Mouse (Mus musculus): ENCODE measurements around the gene Dgki. TPM values are rescaled to one million over a fixed set of nuclear protein-coding genes. Genes with fewer than 3 reads are reported as not detected.
A peak's percentile ranks its signal among the peaks of the same experiment; 100 is the strongest.

Dgki gene
- total and polyA plus RNA-seq, 2 experiments from 2014 or later = 4.5 to 20.1 TPM

DNA sequence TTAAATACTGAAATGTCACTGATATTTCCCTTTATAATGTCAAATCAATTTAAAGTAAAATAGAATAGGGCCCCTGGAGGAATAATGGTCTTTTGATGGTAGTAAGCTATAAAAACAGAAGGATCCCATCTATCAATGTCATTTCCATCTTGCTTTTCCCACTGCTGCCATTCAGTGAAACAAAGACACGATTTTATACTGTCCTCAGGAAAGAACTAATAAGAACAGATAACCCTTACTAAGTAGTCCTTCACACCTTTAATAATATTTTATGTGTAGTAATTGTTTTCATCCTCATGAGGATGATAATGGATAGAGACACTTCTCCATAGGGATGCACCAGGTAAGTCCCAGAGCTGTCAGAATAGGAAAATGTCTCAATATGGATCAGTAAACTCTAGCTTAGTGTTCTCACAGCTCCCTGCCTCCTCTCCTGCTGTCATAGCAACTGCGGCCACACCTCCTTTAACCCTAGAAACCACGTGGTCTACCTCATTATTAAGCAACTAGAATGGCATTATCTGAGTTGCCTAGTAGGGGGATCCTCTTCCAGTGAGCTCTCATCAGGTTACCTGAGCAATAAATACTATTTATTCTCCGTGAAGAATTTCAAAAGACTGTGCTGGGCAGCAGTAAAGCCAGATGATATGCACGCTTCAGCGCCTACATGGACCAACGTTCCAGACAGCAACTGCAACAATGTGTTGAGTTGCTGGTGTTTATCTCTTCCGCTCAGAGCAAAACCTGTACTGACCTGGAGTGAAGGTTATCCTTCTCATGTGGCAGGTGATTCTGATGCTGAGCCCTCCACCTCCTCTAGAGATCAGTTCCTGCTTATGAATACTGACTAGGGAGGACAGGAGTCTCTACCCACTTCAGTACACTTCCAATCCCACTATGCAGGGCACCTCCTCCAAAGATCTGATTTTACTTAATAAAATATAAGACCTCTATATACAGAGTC lies 210.6 kb downstream of the Dgki start:
- 0 out of 2 replicates have a peak, but pooled peaks cover 4% of the 10 kb centered on the region for H3K4me1 ChIP-seq (ENCODE audit: insufficient read depth, low read length)
- H3K27me3 ChIP-seq (ENCODE audit: insufficient read depth, low read length) = no peaks in the 10 kb centered on the region
- no peak overlapping the region for H3K4me3 ChIP-seq (ENCODE audit: low read length)
- H3K4me2 ChIP-seq (ENCODE audit: low read depth, low read length) = no peak overlapping the region
- no peak overlapping the region for H3K27ac ChIP-seq
- no peaks in the 10 kb centered on the region for H3K9me3 ChIP-seq (ENCODE audit: low read length)
- TF ChIP-seq CTCF (IDR thresholded peaks at IDR 0.05; ENCODE audit: low read depth) = no peak
- no peaks in the 10 kb centered on the region for H3K36me3 ChIP-seq (ENCODE audit: insufficient read depth, low read length)
- DNase-seq (ENCODE audit: low spot score) (peak; percentile 38), ATAC-seq (peak; percentile 78)
- WGBS = 43% methylated on average over 8 of the region's 8 CpGs
- H3K9ac ChIP-seq (replicated peaks; ENCODE audit: low read length) = no peak overlapping the region

DNA sequence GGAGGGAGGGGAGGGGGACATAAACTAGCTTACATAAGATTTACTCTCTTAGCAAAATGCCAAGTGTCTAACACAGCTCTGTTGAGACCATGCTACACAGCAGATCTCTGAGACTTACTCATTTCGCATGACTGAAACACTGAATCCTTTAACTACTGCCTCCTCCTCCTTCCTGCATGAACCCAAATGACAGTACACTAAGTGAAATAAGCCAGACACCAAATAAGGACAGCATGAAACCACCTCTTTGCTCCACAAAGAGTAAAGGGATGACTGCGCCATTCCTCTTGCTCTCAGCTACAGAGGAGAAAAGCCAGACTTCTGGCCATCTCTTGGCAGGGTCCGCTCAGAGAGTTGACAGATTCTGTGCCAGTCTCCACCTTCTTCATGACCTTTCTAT lies 217.0 kb downstream of the Dgki start:
- WGBS = 89% methylated on average over 3 of the region's 3 CpGs
- H3K36me3 ChIP-seq (ENCODE audit: insufficient read depth, low read length) = no peaks in the 10 kb centered on the region
- TF ChIP-seq CTCF (IDR thresholded peaks at IDR 0.05; ENCODE audit: low read depth) = no peak

DNA sequence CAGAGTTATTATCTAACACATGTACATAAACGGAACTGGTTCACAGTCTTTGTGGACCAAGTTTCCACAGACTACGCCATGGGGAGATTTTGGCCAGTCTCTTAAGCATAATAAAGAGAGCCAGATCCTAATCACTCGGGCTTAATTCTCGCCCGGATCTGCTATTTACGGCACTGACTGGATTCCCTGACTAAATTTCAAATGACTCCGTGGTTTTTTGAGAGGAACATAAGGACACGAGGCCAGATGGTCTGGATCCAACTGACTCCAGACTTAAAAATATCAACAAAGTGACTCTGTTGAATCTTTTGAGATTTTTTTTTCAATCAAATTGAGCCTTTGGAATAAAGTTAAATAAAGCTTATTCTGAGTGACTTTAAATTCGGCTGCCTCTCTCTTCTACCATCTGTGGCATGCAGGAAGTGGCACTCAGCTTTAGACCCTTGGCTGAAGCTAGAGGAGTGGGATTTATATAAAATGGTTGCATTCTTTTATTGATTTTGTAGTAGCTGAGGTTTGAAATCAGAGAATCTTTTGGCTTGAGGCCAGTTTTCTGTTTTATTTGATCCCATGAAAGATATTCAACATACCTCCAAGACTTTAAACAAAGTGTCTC lies 227.5 kb downstream of the Dgki start:
- 48% methylated on average over 9 of the region's 9 CpGs for WGBS
- H3K27ac ChIP-seq = no peak overlapping the region
- H3K36me3 ChIP-seq (ENCODE audit: insufficient read depth, low read length) = no peaks in the 10 kb centered on the region
- ATAC-seq = no peak
- H3K4me1 ChIP-seq (ENCODE audit: insufficient read depth, low read length) = peaks cover 2% of the 10 kb centered on the region; the same call in 1 of the 2 replicates
- H3K9me3 ChIP-seq (ENCODE audit: low read length) = no peaks in the 10 kb centered on the region
- H3K27me3 ChIP-seq (ENCODE audit: insufficient read depth, low read length) = no peaks in the 10 kb centered on the region
- DNase-seq (ENCODE audit: low spot score) = no peak
- no peak overlapping the region for H3K9ac ChIP-seq (replicated peaks; ENCODE audit: low read length)
- H3K4me3 ChIP-seq (ENCODE audit: low read length) = no peak overlapping the region
- no peak overlapping the region for H3K4me2 ChIP-seq (ENCODE audit: low read depth, low read length)
- TF ChIP-seq CTCF (IDR thresholded peaks at IDR 0.05; ENCODE audit: low read depth) = no peak

More for the DNA sequence above, 217.0 kb downstream of the Dgki start:
- no peaks in the 10 kb centered on the region for H3K27me3 ChIP-seq (ENCODE audit: insufficient read depth, low read length)
- no peak for ATAC-seq
- H3K27ac ChIP-seq = no peak overlapping the region
- no peak overlapping the region for H3K9ac ChIP-seq (replicated peaks; ENCODE audit: low read length)
- H3K4me2 ChIP-seq (ENCODE audit: low read depth, low read length) = no peak overlapping the region
- no peak overlapping the region for H3K4me3 ChIP-seq (ENCODE audit: low read length)
- H3K9me3 ChIP-seq (ENCODE audit: low read length) = no peaks in the 10 kb centered on the region
- H3K4me1 ChIP-seq (ENCODE audit: insufficient read depth, low read length) = no peaks in the 10 kb centered on the region
- DNase-seq (ENCODE audit: low spot score) = no peak

DNA sequence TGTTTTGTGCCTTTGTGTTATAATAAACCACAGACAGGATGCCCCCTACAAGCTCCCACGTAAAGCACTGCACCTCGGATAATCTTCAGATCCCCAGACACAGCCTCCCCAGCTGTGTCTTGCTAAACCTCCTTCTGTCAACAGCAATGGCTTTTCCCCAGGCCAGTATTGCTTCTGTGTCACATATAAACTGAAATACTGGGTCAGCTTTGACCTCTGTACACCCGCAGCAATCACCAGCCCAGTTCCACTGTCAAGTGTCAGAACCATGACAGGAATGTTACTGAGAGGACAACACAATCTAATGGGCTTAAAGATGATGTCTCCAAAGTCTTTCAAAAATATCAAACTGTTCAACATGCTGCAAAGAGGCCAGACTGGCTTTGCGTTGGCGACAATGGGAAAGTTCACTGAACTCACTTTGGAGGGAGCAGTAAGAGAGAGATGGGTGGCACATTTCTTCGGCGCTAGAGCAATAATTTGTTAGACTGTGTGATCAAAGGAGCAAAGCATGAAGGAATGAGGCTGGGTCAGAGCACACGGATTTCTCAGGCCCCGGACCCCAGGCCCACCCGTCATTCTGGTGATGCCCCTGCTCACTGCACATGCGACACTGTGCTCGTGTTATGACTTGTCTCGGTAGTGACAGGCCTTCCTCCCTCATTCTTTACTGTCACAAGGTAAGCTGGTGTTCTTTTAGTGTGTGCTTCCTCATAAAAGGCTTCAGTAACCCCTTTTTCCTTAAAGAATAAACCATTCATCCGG lies 230.0 kb downstream of the Dgki start:
- Histone ChIP-seq H3K9me3 (ENCODE audit: low read length) (no peaks in the 10 kb centered on the region), H3K27ac (no peak overlapping the region), H3K4me1 (ENCODE audit: insufficient read depth, low read length) (peaks cover 2% of the 10 kb centered on the region; the same call in 1 of the 2 replicates), H3K9ac (replicated peaks; ENCODE audit: low read length) (no peak overlapping the region), H3K36me3 (ENCODE audit: insufficient read depth, low read length) (no peaks in the 10 kb centered on the region), H3K4me3 (ENCODE audit: low read length) (no peak overlapping the region), H3K4me2 (ENCODE audit: low read depth, low read length) (no peak overlapping the region), H3K27me3 (ENCODE audit: insufficient read depth, low read length) (no peaks in the 10 kb centered on the region)
- DNase-seq (ENCODE audit: low spot score) = no peak
- ATAC-seq = no peak
- TF ChIP-seq CTCF (IDR thresholded peaks at IDR 0.05; ENCODE audit: low read depth) = no peak
- WGBS = 72% methylated on average over 14 of the region's 14 CpGs

DNA sequence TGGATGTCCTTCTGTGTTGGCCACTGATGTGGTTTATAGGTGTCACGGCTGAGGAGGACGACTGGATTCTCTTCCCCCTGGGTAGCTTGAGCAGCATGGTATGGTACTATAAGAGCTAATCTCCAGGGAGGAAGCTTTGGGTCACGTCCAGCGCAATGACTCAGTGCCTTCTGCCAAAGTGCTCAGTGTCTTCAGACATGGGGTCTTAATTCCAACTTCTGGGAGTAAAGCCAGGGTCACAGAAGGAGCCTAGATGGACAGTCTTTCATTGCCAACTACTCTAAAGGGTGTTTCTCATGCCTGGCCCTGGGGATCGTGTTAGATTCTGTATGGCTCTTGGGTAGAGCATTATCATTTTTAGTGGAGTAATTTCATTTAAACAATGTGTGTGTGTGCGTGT lies 231.2 kb downstream of the Dgki start:
- ATAC-seq (peak; percentile 75), DNase-seq (ENCODE audit: low spot score) (peak; percentile 84)
- Histone ChIP-seq H3K9me3 (ENCODE audit: low read length) (no peaks in the 10 kb centered on the region), H3K27me3 (ENCODE audit: insufficient read depth, low read length) (no peaks in the 10 kb centered on the region), H3K4me3 (ENCODE audit: low read length) (no peak overlapping the region), H3K4me2 (ENCODE audit: low read depth, low read length) (no peak overlapping the region), H3K9ac (replicated peaks; ENCODE audit: low read length) (no peak overlapping the region), H3K27ac (no peak overlapping the region), H3K36me3 (ENCODE audit: insufficient read depth, low read length) (no peaks in the 10 kb centered on the region), H3K4me1 (ENCODE audit: insufficient read depth, low read length) (peaks cover 2% of the 10 kb centered on the region; the same call in 1 of the 2 replicates)
- 67% methylated on average over 6 of the region's 6 CpGs for whole genome bisulfite sequencing
- TF ChIP-seq CTCF (IDR thresholded peaks at IDR 0.05; ENCODE audit: low read depth) = no peak

DNA sequence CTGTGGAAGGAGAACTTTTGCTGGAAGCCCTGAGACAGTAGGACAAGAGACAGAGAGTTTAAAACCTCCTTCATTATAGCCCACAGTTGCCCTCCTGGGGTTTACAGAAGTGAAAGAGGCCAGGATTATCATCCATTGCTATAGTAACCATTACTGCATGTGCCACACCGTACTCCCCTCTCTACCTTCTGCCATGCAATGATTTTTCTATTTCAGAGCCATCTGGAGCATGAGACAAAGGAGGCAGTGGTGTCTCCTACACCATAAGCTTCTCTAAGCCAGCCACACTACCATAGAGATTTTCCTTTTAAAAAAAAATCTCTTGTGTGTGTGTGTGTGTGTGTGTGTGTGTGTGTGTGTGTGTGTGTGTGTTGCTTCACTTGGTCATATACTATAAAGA lies 232.6 kb downstream of the Dgki start:
- Histone ChIP-seq H3K4me2 (ENCODE audit: low read depth, low read length) (no peak overlapping the region), H3K4me1 (ENCODE audit: insufficient read depth, low read length) (peaks cover 2% of the 10 kb centered on the region; the same call in 1 of the 2 replicates), H3K27ac (no peak overlapping the region), H3K9me3 (ENCODE audit: low read length) (no peaks in the 10 kb centered on the region), H3K9ac (replicated peaks; ENCODE audit: low read length) (no peak overlapping the region), H3K27me3 (ENCODE audit: insufficient read depth, low read length) (no peaks in the 10 kb centered on the region), H3K36me3 (ENCODE audit: insufficient read depth, low read length) (peaks cover 5% of the 10 kb centered on the region; the same call in 1 of the 2 replicates), H3K4me3 (ENCODE audit: low read length) (no peak overlapping the region)
- ATAC-seq (peak; percentile 46; the same call in 1 of the 2 replicates), DNase-seq (ENCODE audit: low spot score) (peak; percentile 37)
- WGBS = 36% methylated on average over 1 of the region's 1 CpGs
- TF ChIP-seq CTCF (IDR thresholded peaks at IDR 0.05; ENCODE audit: low read depth) = no peak

All from hindbrain, postnatal 0 days (tissue).